Mouse (Mus musculus) ES-E14 (cell line): ENCODE data around the gene Slc7a11.

Experiments
- CHD2 ChIP-seq: IDR thresholded peaks from 2 replicates; pipeline ENCODE4 v1.6.1; 2014; ENCODE audit warnings: mild to moderate bottlenecking, low read depth, low read length, inconsistent platforms
- HCFC1 ChIP-seq: IDR thresholded peaks from 2 replicates; pipeline ENCODE4 v1.6.1; 2012; ENCODE audit warnings: low read length, inconsistent platforms, borderline replicate concordance; ENCODE audit not compliant: insufficient read depth

DNA sequence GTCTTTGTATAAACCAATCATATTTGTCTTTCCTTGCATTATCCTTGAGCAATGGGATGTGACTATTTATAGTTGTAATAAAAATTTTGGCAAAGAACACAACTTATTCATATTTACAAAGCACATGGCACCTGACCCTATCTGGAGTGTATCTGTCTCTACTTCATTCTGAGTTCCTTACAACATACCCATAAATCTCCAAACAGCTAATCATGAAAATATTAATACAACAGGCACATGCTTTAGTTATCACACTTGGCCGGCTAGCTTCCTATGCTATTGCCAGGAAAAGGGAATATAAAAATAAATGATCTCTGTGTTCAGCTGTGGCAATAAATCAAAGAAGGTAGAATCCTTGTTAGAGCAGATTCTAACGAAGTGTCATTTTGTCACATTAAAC lies 257.5 kb downstream of the Slc7a11 start:
- TF ChIP-seq HCFC1 (no peak), CHD2 (no peak)
